Mouse (Mus musculus) liver, postnatal 0 days (tissue): ENCODE measurements around the gene Gm9922.

Experiments
- CTCF ChIP-seq: sonication (generic); IDR thresholded peaks from 2 replicates; pipeline ENCODE4 v1.5.1; 2016; ENCODE audit warnings: antibody characterized with exemption, low read depth
- EP300 ChIP-seq: IDR thresholded peaks from 2 replicates; pipeline ENCODE4 v1.6.1; 2016; ENCODE audit warnings: antibody characterized with exemption, low read depth, mild to moderate bottlenecking

GRCm38 (mm10) chr14:101776296-101777128, 46.9 kb upstream of the Gm9922 start:
- TF ChIP-seq CTCF: no peak
- no peak for TF ChIP-seq EP300
